Mouse (Mus musculus): ENCODE data around the gene Cirbp.

GRCm38 (mm10) chr10:80123932-80124562 is 41.7 kb upstream of the Cirbp start:
- TF ChIP-seq POLR2A (IDR thresholded peaks at IDR 0.05; ENCODE audit: control insufficient read depth, extremely low read depth, insufficient read depth, low read length, poor library complexity) (no peak), CTCF (IDR thresholded peaks at IDR 0.05; ENCODE audit: borderline replicate concordance, control insufficient read depth, extremely low read depth, insufficient read depth, low read length, poor library complexity) (no peak)
